Mouse (Mus musculus) thymus, adult 2 months (tissue): Measurements from ENCODE around the gene Inka1. TPM values are rescaled to one million over a fixed set of nuclear protein-coding genes. Genes with fewer than 3 reads are reported as not detected.

Experiments used
- DNase-seq: peaks from one replicate; pipeline ENCODE4 v3.0.0; 2021
- H3K27ac ChIP-seq: fragments of 200-500 bp; 2 replicates; pipeline ENCODE4 v1.5.1; 2012; ENCODE audit warnings: low read length, control low read depth; ENCODE audit not compliant: control insufficient read depth, insufficient read depth
- H3K27me3 ChIP-seq: fragments of 200-500 bp; 2 replicates; pipeline ENCODE4 v1.6.1; 2012; ENCODE audit warnings: mild to moderate bottlenecking, low read length, moderate library complexity, mixed read lengths; ENCODE audit not compliant: control insufficient read depth, insufficient read depth
- H3K36me3 ChIP-seq: fragments of 200-500 bp; 2 replicates; pipeline ENCODE4 v1.6.1; 2012; ENCODE audit warnings: mild to moderate bottlenecking, low read length, moderate library complexity; ENCODE audit not compliant: control insufficient read depth, insufficient read depth
- H3K4me1 ChIP-seq: fragments of 200-500 bp; replicated peaks from 2 replicates; pipeline ENCODE4 v1.6.1; 2012; ENCODE audit warnings: low read length; ENCODE audit not compliant: control insufficient read depth, insufficient read depth
- H3K4me3 ChIP-seq: fragments of 200-500 bp; 2 replicates; pipeline ENCODE4 v1.5.1; 2012; ENCODE audit warnings: mild to moderate bottlenecking, low read length, control low read depth, moderate library complexity; ENCODE audit not compliant: control insufficient read depth, insufficient read depth
- CTCF ChIP-seq: fragments of 200-500 bp; IDR thresholded peaks from 2 replicates; pipeline ENCODE4 v1.5.1; 2012; ENCODE audit warnings: mild to moderate bottlenecking, control low read depth, low read length, moderate library complexity, borderline replicate concordance; ENCODE audit not compliant: control insufficient read depth, poor library complexity, insufficient read depth; ENCODE audit errors: extremely low read depth
- POLR2A ChIP-seq: fragments of 200-500 bp; IDR thresholded peaks from 2 replicates; pipeline ENCODE4 v1.6.1; 2012; ENCODE audit warnings: mild to moderate bottlenecking, low read length, control low read depth, moderate library complexity; ENCODE audit not compliant: control insufficient read depth, poor library complexity, insufficient read depth; ENCODE audit errors: extremely low read depth
- WGBS: fragments of 180-500 bp; shearing (Covaris S2); methylation state at CpG from one replicate; pipeline ENCODE4 v1.1.7; 2018; 5-methylcytosine and 5-hydroxymethylcytosine counted together
- polyA plus RNA-seq: library from polyadenylated mRNA; depleted of rRNA; stranded (reverse); fragments of >200 nt; gene quantifications from 2 replicates; pipeline ENCODE4 v1.2.3, GENCODE M21; 2012; rRNA removed

Gene Inka1
- polyA plus RNA-seq = 10.5 and 14.8 TPM in 2 replicates

GRCm38 (mm10) chr9:107985131-107986119, at the start of gene Inka1:
Inka1 (minus strand) TSS chr9:107985879.
- TF ChIP-seq POLR2A (peak; percentile 36; the same call in 1 of the 2 replicates), CTCF (peak; percentile 51; the same call in 1 of the 2 replicates)
- peaks cover 50% of the 10 kb centered on the region for H3K4me1 ChIP-seq

GRCm38 (mm10) chr9:108032126-108032525, 46.4 kb upstream of the Inka1 start:
- Histone ChIP-seq H3K27ac (no peak overlapping the region), H3K27me3 (no peaks in the 10 kb centered on the region), H3K4me1 (no peaks in the 10 kb centered on the region), H3K36me3 (peaks cover 59% of the 10 kb centered on the region), H3K4me3 (no peak overlapping the region)
- no peak for TF ChIP-seq POLR2A
- TF ChIP-seq CTCF = no peak
- WGBS = 96% methylated on average over 5 of the region's 5 CpGs
- no peak for DNase-seq

More at GRCm38 (mm10) chr9:107985131-107986119, at the start of gene Inka1:
- peak; percentile 94 for DNase-seq
- H3K4me3 ChIP-seq = peak within 1 kb of the TSS; percentile 54
- no peak within 1 kb of the TSS for H3K27ac ChIP-seq
- WGBS = under 1% methylated on average over 58 of the region's 58 CpGs
- H3K27me3 ChIP-seq = no peaks in the 10 kb centered on the region
- H3K36me3 ChIP-seq = no peaks in the 10 kb centered on the region

- Histone ChIP-seq H3K36me3 (peaks cover 41% of the 10 kb centered on the region), H3K4me1 (no peaks in the 10 kb centered on the region), H3K27ac (no peak overlapping the region), H3K4me3 (no peak overlapping the region), H3K27me3 (no peaks in the 10 kb centered on the region)
- no peak for TF ChIP-seq CTCF
- no peak for TF ChIP-seq POLR2A
- no peak for DNase-seq
- 97% methylated on average over 3 of the region's 3 CpGs for WGBS
Observed at GRCm38 (mm10) chr9:108027867-108028266, 42.2 kb upstream of the Inka1 start.

- TF ChIP-seq POLR2A = no peak
- no peak for TF ChIP-seq CTCF
- no peak for DNase-seq
- WGBS = 89% methylated on average over 3 of the region's 3 CpGs
- no peaks in the 10 kb centered on the region for H3K4me1 ChIP-seq
- no peak overlapping the region for H3K4me3 ChIP-seq
- H3K27me3 ChIP-seq = no peaks in the 10 kb centered on the region
- H3K27ac ChIP-seq = no peak overlapping the region
- peaks cover 28% of the 10 kb centered on the region for H3K36me3 ChIP-seq
Observed at GRCm38 (mm10) chr9:108026584-108026983, 40.9 kb upstream of the Inka1 start.

- TF ChIP-seq POLR2A (no peak), CTCF (no peak)
- WGBS = 92% methylated on average over 3 of the region's 3 CpGs
- Histone ChIP-seq H3K27ac (no peak overlapping the region), H3K4me3 (no peak overlapping the region), H3K27me3 (no peaks in the 10 kb centered on the region), H3K4me1 (no peaks in the 10 kb centered on the region; the same call in 1 of the 2 replicates), H3K36me3 (peaks cover 23% of the 10 kb centered on the region)
- no peak for DNase-seq
Observed at GRCm38 (mm10) chr9:108023216-108023615, 37.5 kb upstream of the Inka1 start.

- Histone ChIP-seq H3K4me3 (no peak overlapping the region), H3K27ac (no peak overlapping the region), H3K4me1 (no peaks in the 10 kb centered on the region; the same call in 1 of the 2 replicates), H3K27me3 (no peaks in the 10 kb centered on the region), H3K36me3 (peaks cover 15% of the 10 kb centered on the region)
- WGBS = 100% methylated on average over 1 of the region's 1 CpGs
- TF ChIP-seq POLR2A (no peak), CTCF (no peak)
- no peak for DNase-seq
Observed at GRCm38 (mm10) chr9:108020741-108021140, 35.1 kb upstream of the Inka1 start.
